Mouse (Mus musculus): ENCODE measurements around the gene Tcerg1l.

DNA sequence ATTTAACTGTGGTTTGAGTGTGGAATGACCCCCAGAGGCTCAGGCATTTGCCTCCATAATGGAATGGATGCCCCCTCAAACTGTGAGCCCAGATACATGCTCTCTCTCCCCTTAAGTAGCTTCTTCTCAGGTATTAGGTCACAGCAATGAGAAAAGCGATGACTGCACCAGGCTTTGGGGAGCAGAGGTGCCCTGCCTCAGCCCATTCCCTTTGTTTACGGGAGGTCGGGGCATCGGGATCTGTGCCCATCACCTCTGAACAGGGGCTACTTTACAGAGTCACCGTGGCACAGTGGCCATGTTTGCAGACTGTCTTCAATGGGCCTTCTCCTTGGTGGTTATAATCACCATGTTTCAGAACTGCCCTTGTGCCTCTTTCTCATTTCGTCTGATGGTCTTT is 7.6 kb downstream of the Tcerg1l start:
- TF ChIP-seq CTCF (IDR thresholded peaks at IDR 0.05; ENCODE audit: extremely low read depth, insufficient read length, insufficient replicate concordance, low read depth, low read length), result no peak
- TF ChIP-seq POLR2A (IDR thresholded peaks at IDR 0.05; ENCODE audit: low read depth, low read length), result no peak

Measured in small intestine, adult 2 months (tissue).